In genomic region chr10:120801127-120801526, GRCm38 (mm10) we compare ENCODE assay signal across 12 mouse cellular contexts.
A peak's percentile ranks its signal among the peaks of the same experiment; 100 is the strongest.
DNase-seq lines count a peak whose midpoint lies in the region; ATAC-seq and TF ChIP-seq lines count a peak whose summit lies in the region.
"Had no signal": no experiment of that assay in that cellular context is flagged by ENCODE, and none has a peak within 500 bp of the region (broad histone marks: within the 10 kb centered on the region; RNA-seq: fewer than 3 reads in every experiment).

No protein-coding gene starts in this region.

- peaks cover 5% of the 10 kb centered on the region; the same call in 1 of the 2 replicates for H3K36me3 ChIP-seq in heart, adult 2 months (ENCODE audit: control insufficient read depth, insufficient read depth, low read length)
- H3K36me3 ChIP-seq in lung, embryonic 14.5 days (ENCODE audit: insufficient read depth): no peaks in the 10 kb centered on the region
- no peaks in the 10 kb centered on the region for H3K36me3 ChIP-seq in limb, embryonic 10.5 days
- no peaks in the 10 kb centered on the region for H3K36me3 ChIP-seq in stomach, embryonic 14.5 days (ENCODE audit: control insufficient read depth, insufficient read depth, low read length)

- H3K9ac ChIP-seq in heart, adult 2 months (ENCODE audit: low read depth, low read length): no peak overlapping the region
- peak overlapping the region; percentile 8; the same call in 1 of the 2 replicates for H3K9ac ChIP-seq in lung, embryonic 14.5 days
- no peak overlapping the region for H3K9ac ChIP-seq in stomach, embryonic 14.5 days (replicated peaks; ENCODE audit: low read depth, low read length)

- no peak overlapping the region for H3K4me3 ChIP-seq in heart, adult 2 months
- no peak overlapping the region for H3K4me3 ChIP-seq in lung, embryonic 14.5 days (ENCODE audit: low read depth, low read length)
- H3K4me3 ChIP-seq in limb, embryonic 10.5 days: peak overlapping the region; percentile 30
- no peak overlapping the region for H3K4me3 ChIP-seq in stomach, embryonic 14.5 days (ENCODE audit: low read depth, low read length)
- H3K4me3 ChIP-seq in cerebellum, adult 2 months (replicated peaks; ENCODE audit: insufficient read depth, low read depth, low read length): no peak overlapping the region

- 16% methylated on average over 6 of the region's 6 CpGs for WGBS in heart, adult 2 months
- WGBS in lung, embryonic 14.5 days: 19% methylated on average over 6 of the region's 6 CpGs
- 14% methylated on average over 6 of the region's 6 CpGs for WGBS in limb, embryonic 10.5 days
- 9% methylated on average over 6 of the region's 6 CpGs for WGBS in stomach, embryonic 14.5 days
- WGBS in cerebellum, adult 2 months: 60% methylated on average over 6 of the region's 6 CpGs

- no peak for TF ChIP-seq EP300 in heart, adult 2 months (IDR thresholded peaks at IDR 0.05; ENCODE audit: insufficient read depth, low read depth, low read length)

- peak overlapping the region; percentile 48 for H3K4me2 ChIP-seq in lung, embryonic 14.5 days
- H3K4me2 ChIP-seq in stomach, embryonic 14.5 days (replicated peaks; ENCODE audit: low read depth, low read length): peak overlapping the region; percentile 34

- no peaks in the 10 kb centered on the region; the same call in 1 of the 2 replicates for H3K79me2 ChIP-seq in heart, adult 2 months (replicated peaks; ENCODE audit: control insufficient read depth, insufficient read depth, low read length)

- no peak for TF ChIP-seq CTCF in heart, adult 2 months (IDR thresholded peaks at IDR 0.05)
- no peak for TF ChIP-seq CTCF in lung, embryonic 14.5 days (IDR thresholded peaks at IDR 0.05; ENCODE audit: low read depth)
- TF ChIP-seq CTCF in cerebellum, adult 2 months (IDR thresholded peaks at IDR 0.05; ENCODE audit: borderline replicate concordance, insufficient read depth, low read depth, low read length): no peak

- peak overlapping the region; percentile 26; the same call in 1 of the 2 replicates for H3K27ac ChIP-seq in heart, adult 2 months
- peak overlapping the region; percentile 80; the same call in 1 of the 2 replicates for H3K27ac ChIP-seq in lung, embryonic 14.5 days (ENCODE audit: low read depth)
- H3K27ac ChIP-seq in limb, embryonic 10.5 days: peak overlapping the region; percentile 79
- H3K27ac ChIP-seq in stomach, embryonic 14.5 days (ENCODE audit: low read length): peak overlapping the region; percentile 12
- no peak overlapping the region for H3K27ac ChIP-seq in cerebellum, adult 2 months (ENCODE audit: insufficient read depth, low read length)

- intact Hi-C loops in heart, adult 2 months (cut with DNase I): no loop called here
- intact Hi-C loops in heart, postnatal 36 days (cut with DNase I): no loop called here
- intact Hi-C loops in gastrocnemius, postnatal 36 days (cut with DNase I): no loop called here

- no peak for TF ChIP-seq POLR2A in heart, adult 2 months (IDR thresholded peaks at IDR 0.05; ENCODE audit: insufficient read depth, low read depth, low read length)
- TF ChIP-seq POLR2A in cerebellum, adult 2 months (IDR thresholded peaks at IDR 0.05; ENCODE audit: borderline replicate concordance, insufficient read depth, low read length): no peak

- no peaks in the 10 kb centered on the region for H3K9me3 ChIP-seq in lung, embryonic 14.5 days (ENCODE audit: low read depth, low read length)
- H3K9me3 ChIP-seq in limb, embryonic 10.5 days (replicated peaks): no peaks in the 10 kb centered on the region
- H3K9me3 ChIP-seq in stomach, embryonic 14.5 days (ENCODE audit: control insufficient read depth, low read depth, low read length): no peaks in the 10 kb centered on the region

- H3K4me1 ChIP-seq in heart, adult 2 months (ENCODE audit: control insufficient read depth, insufficient read depth, low read length): peaks cover 5% of the 10 kb centered on the region
- peaks cover 15% of the 10 kb centered on the region for H3K4me1 ChIP-seq in lung, embryonic 14.5 days (ENCODE audit: insufficient read depth)
- peaks cover 41% of the 10 kb centered on the region for H3K4me1 ChIP-seq in limb, embryonic 10.5 days
- H3K4me1 ChIP-seq in stomach, embryonic 14.5 days (ENCODE audit: control insufficient read depth, insufficient read depth, low read length): peaks cover 15% of the 10 kb centered on the region
- H3K4me1 ChIP-seq in cerebellum, adult 2 months (ENCODE audit: control insufficient read depth, insufficient read depth, low read length): no peaks in the 10 kb centered on the region

- H3K27me3 ChIP-seq in heart, adult 2 months (ENCODE audit: control insufficient read depth, insufficient read depth, low read length): no peaks in the 10 kb centered on the region
- no peaks in the 10 kb centered on the region for H3K27me3 ChIP-seq in lung, embryonic 14.5 days (ENCODE audit: insufficient read depth, low read length)
- H3K27me3 ChIP-seq in limb, embryonic 10.5 days (ENCODE audit: low read depth, poor library complexity, severe bottlenecking): no peaks in the 10 kb centered on the region
- H3K27me3 ChIP-seq in stomach, embryonic 14.5 days (ENCODE audit: control insufficient read depth, insufficient read depth, low read length): no peaks in the 10 kb centered on the region
- H3K27me3 ChIP-seq in cerebellum, adult 2 months (ENCODE audit: control insufficient read depth, insufficient read depth, low read length): no peaks in the 10 kb centered on the region

- DNase-seq in heart, adult 2 months: no peak
- DNase-seq in heart, postnatal 36 days: no peak
- no peak for DNase-seq in lung, embryonic 14.5 days
- no peak for DNase-seq in lung, postnatal 25 days (ENCODE audit: low spot score)
- DNase-seq in limb, embryonic 10.5 days (ENCODE audit: low spot score): no peak
- no peak for DNase-seq in gastrocnemius, postnatal 36 days
- no peak for DNase-seq in cerebellum, adult 2 months
- DNase-seq: adrenal gland, postnatal 25 days; B cell, adult 2 months; cerebellum, postnatal 10 days; kidney, adult 11 months had no signal

- no peak for ATAC-seq in lung, embryonic 14.5 days (ENCODE audit: insufficient read depth)
- ATAC-seq in stomach, embryonic 14.5 days (ENCODE audit: insufficient number of reproducible peaks, insufficient read depth, low FRiP score, low read depth): no peak
